Mouse (Mus musculus) liver, postnatal 0 days (tissue): Measurements from ENCODE around the gene Ctbp2. TPM values are rescaled to one million over a fixed set of nuclear protein-coding genes. Genes with fewer than 3 reads are reported as not detected.

ENCODE experiments used
- ATAC-seq: fragments of 200-750 bp; cut with Nextera tagmentation; 2 replicates; pipeline ENCODE4 v1.8.0; 2017; ENCODE audit warnings: mild to moderate bottlenecking, moderate library complexity
- DNase-seq: peaks from one replicate; pipeline ENCODE4 v3.0.0-alpha.2; 2016
- H3K27ac ChIP-seq: fragments of 300-500 bp; sonication (generic); 2 replicates; pipeline ENCODE4 v1.5.1; 2014; ENCODE audit warnings: antibody characterized with exemption, moderate library complexity, mild to moderate bottlenecking, low read depth
- H3K27me3 ChIP-seq: fragments of 300-500 bp; sonication (generic); 2 replicates; pipeline ENCODE4 v1.6.1; 2014; ENCODE audit warnings: low read length, control low read depth, mixed read lengths; ENCODE audit not compliant: insufficient read depth
- H3K36me3 ChIP-seq: fragments of 300-500 bp; sonication (generic); replicated peaks from 2 replicates; pipeline ENCODE4 v1.6.1; 2014; ENCODE audit warnings: mild to moderate bottlenecking, control low read depth, low read length, moderate library complexity, mixed read lengths; ENCODE audit not compliant: insufficient read depth
- H3K4me1 ChIP-seq: fragments of 300-500 bp; sonication (generic); 2 replicates; pipeline ENCODE4 v1.6.1; 2014; ENCODE audit warnings: antibody characterized with exemption, mild to moderate bottlenecking, control low read depth; ENCODE audit not compliant: insufficient read depth
- H3K4me2 ChIP-seq: fragments of 300-500 bp; sonication (generic); 2 replicates; pipeline ENCODE4 v1.6.1; 2014; ENCODE audit warnings: low read depth, mild to moderate bottlenecking, low read length, moderate library complexity, mixed read lengths
- H3K4me3 ChIP-seq: fragments of 300-500 bp; sonication (generic); 2 replicates; pipeline ENCODE4 v1.5.1; 2014; ENCODE audit warnings: low read depth, low read length
- H3K9ac ChIP-seq: fragments of 300-500 bp; sonication (generic); replicated peaks from 2 replicates; pipeline ENCODE4 v1.6.1; 2014; ENCODE audit warnings: mild to moderate bottlenecking, moderate library complexity
- H3K9me3 ChIP-seq: fragments of 300-500 bp; sonication (generic); 2 replicates; pipeline ENCODE4 v1.6.1; 2016; ENCODE audit warnings: mild to moderate bottlenecking, control low read depth, low read length, mixed read lengths
- CTCF ChIP-seq: sonication (generic); IDR thresholded peaks from 2 replicates; pipeline ENCODE4 v1.5.1; 2016; ENCODE audit warnings: antibody characterized with exemption, low read depth
- EP300 ChIP-seq: IDR thresholded peaks from 2 replicates; pipeline ENCODE4 v1.6.1; 2016; ENCODE audit warnings: antibody characterized with exemption, low read depth, mild to moderate bottlenecking
- WGBS: fragments of 180-500 bp; shearing (Covaris S2); extraction: QIAGEN DNeasy Blood & Tissue Kit; methylation state at CpG from one replicate; pipeline ENCODE4 v1.1.7; 2014; ENCODE audit not compliant: insufficient replicate concordance; 5-methylcytosine and 5-hydroxymethylcytosine counted together
- polyA plus RNA-seq: library from polyadenylated mRNA; unstranded; fragments of >200 nt; fragmentation: Nextera tagmentation; extraction: Ambion mirVana; gene quantifications from 2 replicates; pipeline ENCODE4 v1.2.1, GENCODE M21; 2015

Gene Ctbp2
- polyA plus RNA-seq, 1 experiment from 2014 or later: 6.1 TPM

GRCm38 (mm10) chr7:132989839-132990238, 134.3 kb downstream of the Ctbp2 start:
- Histone ChIP-seq H3K27me3 (no peaks in the 10 kb centered on the region), H3K4me1 (no peaks in the 10 kb centered on the region)
- ATAC-seq: no peak

GRCm38 (mm10) chr7:132982639-132983038, 141.5 kb downstream of the Ctbp2 start:
- H3K36me3 ChIP-seq: peaks cover 53% of the 10 kb centered on the region

More at GRCm38 (mm10) chr7:132989839-132990238, 134.3 kb downstream of the Ctbp2 start:
- 79% methylated on average over 5 of the region's 5 CpGs for WGBS
- Histone ChIP-seq H3K9ac (no peak overlapping the region), H3K4me3 (no peak overlapping the region), H3K4me2 (no peak overlapping the region), H3K36me3 (peaks cover 23% of the 10 kb centered on the region), H3K27ac (no peak overlapping the region), H3K9me3 (no peaks in the 10 kb centered on the region)
- no peak for TF ChIP-seq CTCF
- no peak for TF ChIP-seq EP300
- DNase-seq: peak; percentile 10

DNA sequence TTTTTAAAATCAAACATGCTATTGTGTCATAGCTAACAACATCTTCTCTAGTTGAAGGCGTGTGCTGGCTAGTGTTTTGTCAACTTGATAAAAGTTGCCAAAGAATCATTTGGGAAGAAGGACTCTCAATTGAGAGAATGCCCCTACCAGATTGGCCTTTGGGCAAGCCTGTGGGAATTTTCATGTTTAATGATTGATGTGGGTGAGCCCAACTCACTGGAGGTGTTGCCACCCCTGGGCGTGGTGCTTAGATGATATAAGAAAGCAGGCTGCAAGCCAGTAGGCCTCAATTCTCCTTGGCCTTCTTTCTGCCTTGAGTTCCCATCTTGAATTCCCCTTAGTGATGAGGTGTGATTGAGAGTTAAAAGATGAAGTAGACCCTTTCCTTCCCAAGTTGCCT, 146.2 kb downstream of the Ctbp2 start:
- no peak for TF ChIP-seq CTCF
- 92% methylated on average over 2 of the region's 2 CpGs for WGBS
- Histone ChIP-seq H3K27me3 (no peaks in the 10 kb centered on the region), H3K27ac (no peak overlapping the region), H3K9me3 (no peaks in the 10 kb centered on the region), H3K4me1 (no peaks in the 10 kb centered on the region), H3K4me3 (no peak overlapping the region), H3K4me2 (no peak overlapping the region), H3K9ac (no peak overlapping the region), H3K36me3 (peaks cover 41% of the 10 kb centered on the region)
- DNase-seq (no peak), ATAC-seq (no peak)

More at GRCm38 (mm10) chr7:132982639-132983038, 141.5 kb downstream of the Ctbp2 start:
- Histone ChIP-seq H3K27ac (no peak overlapping the region), H3K9ac (no peak overlapping the region), H3K9me3 (no peaks in the 10 kb centered on the region), H3K4me3 (no peak overlapping the region), H3K4me2 (no peak overlapping the region), H3K27me3 (no peaks in the 10 kb centered on the region), H3K4me1 (no peaks in the 10 kb centered on the region)
- DNase-seq: no peak
- ATAC-seq: no peak
- TF ChIP-seq EP300: no peak
- no peak for TF ChIP-seq CTCF
- WGBS: 71% methylated on average over 3 of the region's 3 CpGs

DNA sequence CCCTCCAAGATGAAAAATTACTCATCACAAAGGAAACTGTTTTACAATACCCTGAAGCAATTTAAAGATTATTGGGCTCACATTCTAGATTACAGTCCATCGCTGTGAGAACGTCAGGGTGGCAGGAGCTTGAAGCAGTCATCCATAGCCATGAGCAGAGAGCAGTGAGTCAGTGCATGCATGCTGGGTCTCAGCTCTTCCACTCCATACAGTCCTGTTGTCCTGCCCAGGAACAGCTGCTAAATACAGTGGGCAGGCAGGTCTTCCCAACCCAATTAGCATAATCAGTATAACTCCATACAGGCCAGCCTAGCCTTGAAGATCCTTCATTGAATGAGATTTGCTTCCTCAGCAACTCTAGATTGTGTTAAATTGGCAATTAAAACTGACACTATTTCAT, 148.1 kb downstream of the Ctbp2 start:
- H3K36me3 ChIP-seq: peaks cover 29% of the 10 kb centered on the region
- WGBS: 86% methylated on average over 2 of the region's 2 CpGs

GRCm38 (mm10) chr7:132972079-132972478, 152.1 kb downstream of the Ctbp2 start:
- H3K27ac ChIP-seq: no peak overlapping the region
- H3K27me3 ChIP-seq: no peaks in the 10 kb centered on the region
- 86% methylated on average over 2 of the region's 2 CpGs for WGBS
- H3K4me2 ChIP-seq: no peak overlapping the region
- no peak for DNase-seq
- H3K4me1 ChIP-seq: no peaks in the 10 kb centered on the region
- no peak overlapping the region for H3K4me3 ChIP-seq
- H3K9me3 ChIP-seq: no peaks in the 10 kb centered on the region
- no peak for ATAC-seq
- TF ChIP-seq EP300 (no peak), CTCF (0 out of 2 replicates have a peak, but pooled peaks have one; percentile 8)
- no peak overlapping the region for H3K9ac ChIP-seq
- H3K36me3 ChIP-seq: peaks cover 35% of the 10 kb centered on the region

More for the DNA sequence above, 148.1 kb downstream of the Ctbp2 start:
- no peaks in the 10 kb centered on the region for H3K9me3 ChIP-seq
- no peaks in the 10 kb centered on the region for H3K4me1 ChIP-seq
- no peak overlapping the region for H3K4me3 ChIP-seq
- H3K27me3 ChIP-seq: no peaks in the 10 kb centered on the region
- H3K4me2 ChIP-seq: no peak overlapping the region
- TF ChIP-seq CTCF (no peak), EP300 (no peak)
- ATAC-seq (no peak), DNase-seq (no peak)
- H3K9ac ChIP-seq: no peak overlapping the region
- no peak overlapping the region for H3K27ac ChIP-seq

DNA sequence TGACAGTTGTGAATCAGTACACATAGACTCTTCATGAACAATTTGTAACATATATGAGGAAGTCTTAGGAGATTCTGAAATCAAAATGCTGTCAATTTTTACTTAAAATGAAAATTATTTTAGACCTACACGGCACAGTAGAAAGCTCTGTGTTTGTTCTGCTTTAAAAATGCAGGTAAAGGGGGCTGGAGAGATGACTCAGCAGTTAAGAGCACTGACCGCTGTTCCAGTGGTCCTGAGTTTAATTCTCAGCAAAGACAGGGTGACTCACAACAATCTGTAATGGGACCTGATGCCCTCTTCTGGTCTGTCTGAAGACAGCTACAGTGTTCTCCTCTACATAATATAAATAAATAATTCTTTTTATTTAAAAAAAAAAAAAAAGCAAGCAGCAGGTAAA, 158.4 kb downstream of the Ctbp2 start:
- TF ChIP-seq CTCF: no peak
- TF ChIP-seq EP300: no peak
- H3K9ac ChIP-seq: no peak overlapping the region
- H3K27ac ChIP-seq: no peak overlapping the region
- H3K27me3 ChIP-seq: no peaks in the 10 kb centered on the region
- H3K9me3 ChIP-seq: no peaks in the 10 kb centered on the region
- 91% methylated on average over 2 of the region's 2 CpGs for WGBS
- H3K36me3 ChIP-seq: peaks cover 20% of the 10 kb centered on the region
- DNase-seq (no peak), ATAC-seq (no peak)
- no peaks in the 10 kb centered on the region for H3K4me1 ChIP-seq
- H3K4me2 ChIP-seq: no peak overlapping the region
- H3K4me3 ChIP-seq: no peak overlapping the region

DNA sequence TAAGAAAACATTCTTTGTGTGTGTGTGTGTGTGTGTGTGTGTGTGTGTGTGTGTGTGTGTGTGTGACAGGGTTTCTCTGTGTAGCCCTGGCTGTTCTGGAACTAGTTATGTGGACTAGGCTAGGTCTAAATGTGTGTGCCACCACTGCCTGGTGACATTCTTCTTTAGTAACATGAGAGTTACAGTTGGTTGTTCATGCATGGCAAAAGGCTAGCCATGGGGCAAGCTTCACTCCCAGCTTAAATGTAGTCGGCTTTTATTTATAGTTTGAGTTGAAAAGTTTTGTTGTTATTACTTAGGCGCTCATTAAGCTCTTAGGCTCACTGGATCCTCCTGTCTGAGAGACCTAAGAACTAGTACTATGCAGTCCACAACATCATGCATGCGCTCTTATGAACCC, 159.8 kb downstream of the Ctbp2 start:
- Histone ChIP-seq H3K4me2 (no peak overlapping the region), H3K27ac (no peak overlapping the region; the same call in 1 of the 2 replicates), H3K9ac (no peak overlapping the region), H3K4me1 (no peaks in the 10 kb centered on the region), H3K36me3 (peaks cover 20% of the 10 kb centered on the region), H3K9me3 (no peaks in the 10 kb centered on the region), H3K27me3 (no peaks in the 10 kb centered on the region), H3K4me3 (no peak overlapping the region)
- TF ChIP-seq CTCF: no peak
- TF ChIP-seq EP300: no peak
- ATAC-seq: no peak
- no peak for DNase-seq
- WGBS: 83% methylated on average over 3 of the region's 3 CpGs
